ENCODE assay signal across 10 mouse cellular contexts in the genomic region with DNA sequence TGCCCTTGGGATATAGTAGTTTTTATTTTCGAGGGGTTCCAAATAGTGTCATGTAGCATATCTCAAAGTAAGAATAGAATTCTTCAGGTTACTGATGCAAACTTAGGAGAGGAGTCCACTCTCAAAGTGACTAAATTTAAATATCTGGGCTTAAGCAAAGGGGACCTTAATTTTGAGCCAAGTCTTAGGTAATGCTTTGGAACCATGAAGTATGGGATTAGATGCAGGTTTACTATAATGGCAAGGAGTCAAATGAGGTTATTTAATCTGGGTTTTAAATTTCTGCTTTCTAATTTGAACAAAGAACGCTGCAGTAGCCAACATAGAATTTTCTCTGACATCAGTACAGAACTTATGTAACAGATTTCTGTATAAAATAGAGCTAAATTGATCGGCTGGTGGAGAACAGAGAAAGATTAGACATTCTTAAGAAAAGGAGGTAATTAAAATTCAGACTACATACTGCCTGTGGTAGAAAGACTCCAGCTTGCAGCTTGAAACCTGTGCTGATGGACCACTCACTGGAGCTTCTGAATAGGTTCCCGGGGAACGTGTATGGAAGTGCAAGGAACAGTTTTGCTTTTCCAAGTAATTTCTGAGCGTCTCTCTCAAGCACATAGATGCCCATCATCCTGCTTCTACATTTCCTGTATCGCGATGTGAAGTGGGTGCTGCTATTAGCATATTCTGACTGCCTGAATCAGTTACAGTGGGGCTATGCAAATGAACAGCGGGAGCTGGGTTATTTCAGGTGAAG.
A peak's percentile ranks its signal among the peaks of the same experiment; 100 is the strongest.
DNase-seq lines count a peak whose midpoint lies in the region; ATAC-seq lines count a peak whose summit lies in the region.
"Had no signal": no experiment of that assay in that cellular context is flagged by ENCODE, and none has a peak within 500 bp of the region (broad histone marks: within the 10 kb centered on the region; RNA-seq: fewer than 3 reads in every experiment).

No protein-coding gene starts in this region.

- 32% methylated on average over 9 of the region's 9 CpGs for whole genome bisulfite sequencing in hindbrain, embryonic 15.5 days
- 41% methylated on average over 9 of the region's 9 CpGs for WGBS in limb, embryonic 13.5 days
- WGBS in intestine, embryonic 16.5 days = 44% methylated on average over 9 of the region's 9 CpGs

- no peaks in the 10 kb centered on the region for H3K36me3 ChIP-seq in hindbrain, embryonic 15.5 days
- H3K36me3 ChIP-seq in limb, embryonic 13.5 days = no peaks in the 10 kb centered on the region
- no peaks in the 10 kb centered on the region for H3K36me3 ChIP-seq in intestine, embryonic 16.5 days (ENCODE audit: control insufficient read depth, insufficient read depth, low read length)

- DNase-seq in retina, embryonic 14.5 days (ENCODE audit: low spot score) = peak; percentile 8
- no peak for DNase-seq in retina, postnatal 1 day
- peak; percentile 53 for DNase-seq in telencephalon, adult 2 months (ENCODE audit: low read depth, low spot score)
- no peak for DNase-seq in ovary, postnatal 14 days (ENCODE audit: low spot score)
- DNase-seq: gastrocnemius, adult 2 months; kidney, postnatal 4 days had no signal

- no peak overlapping the region for H3K27ac ChIP-seq in hindbrain, embryonic 15.5 days (replicated peaks)
- no peak overlapping the region for H3K27ac ChIP-seq in limb, embryonic 13.5 days
- H3K27ac ChIP-seq in intestine, embryonic 16.5 days (ENCODE audit: low read length) = no peak overlapping the region
- H3K27ac ChIP-seq: gastrocnemius, adult 2 months had no signal

- peak overlapping the region; percentile 40; the same call in 1 of the 2 replicates for H3K9ac ChIP-seq in hindbrain, embryonic 15.5 days
- H3K9ac ChIP-seq in limb, embryonic 13.5 days = no peak overlapping the region
- no peak overlapping the region for H3K9ac ChIP-seq in intestine, embryonic 16.5 days (ENCODE audit: low read depth, low read length)

- H3K4me2 ChIP-seq in hindbrain, embryonic 15.5 days = peak overlapping the region; percentile 54
- peak overlapping the region; percentile 37 for H3K4me2 ChIP-seq in limb, embryonic 13.5 days (replicated peaks)
- no peak overlapping the region for H3K4me2 ChIP-seq in intestine, embryonic 16.5 days (ENCODE audit: low read depth, low read length)

- ATAC-seq in hindbrain, embryonic 15.5 days (ENCODE audit: low FRiP score, low read depth) = no peak
- ATAC-seq in limb, embryonic 13.5 days (ENCODE audit: low FRiP score, low read depth) = no peak
- ATAC-seq in megakaryocyte-erythroid progenitor cell, adult 5-6 weeks (replicated peaks; ENCODE audit: low FRiP score, low TSS enrichment, poor library complexity, severe bottlenecking) = no peak
- ATAC-seq in intestine, embryonic 16.5 days = no peak

- H3K4me3 ChIP-seq in hindbrain, embryonic 15.5 days = peak overlapping the region; percentile 32
- no peak overlapping the region for H3K4me3 ChIP-seq in limb, embryonic 13.5 days
- no peak overlapping the region for H3K4me3 ChIP-seq in intestine, embryonic 16.5 days (ENCODE audit: low read length)
- H3K4me3 ChIP-seq: gastrocnemius, adult 2 months had no signal

- no peaks in the 10 kb centered on the region for H3K27me3 ChIP-seq in hindbrain, embryonic 15.5 days
- no peaks in the 10 kb centered on the region for H3K27me3 ChIP-seq in limb, embryonic 13.5 days
- no peaks in the 10 kb centered on the region for H3K27me3 ChIP-seq in intestine, embryonic 16.5 days (replicated peaks; ENCODE audit: control insufficient read depth, insufficient read depth, low read length)

- no peaks in the 10 kb centered on the region for H3K9me3 ChIP-seq in hindbrain, embryonic 15.5 days
- H3K9me3 ChIP-seq in limb, embryonic 13.5 days = no peaks in the 10 kb centered on the region
- no peaks in the 10 kb centered on the region for H3K9me3 ChIP-seq in intestine, embryonic 16.5 days (ENCODE audit: control insufficient read depth, low read length)

- H3K4me1 ChIP-seq in hindbrain, embryonic 15.5 days (replicated peaks) = no peaks in the 10 kb centered on the region
- no peaks in the 10 kb centered on the region for H3K4me1 ChIP-seq in limb, embryonic 13.5 days
- H3K4me1 ChIP-seq in intestine, embryonic 16.5 days (ENCODE audit: control insufficient read depth, insufficient read depth, low read length) = no peaks in the 10 kb centered on the region

Comparison
In these comparisons a context has a peak if more than half of its experiments do, and no peak if none do; other contexts are left out.
1. DNase-seq: peak in retina, embryonic 14.5 days (single experiment) and telencephalon, adult 2 months (single experiment); none in retina, postnatal 1 day (single experiment) and ovary, postnatal 14 days (single experiment).